ENCODE assay signal across 10 mouse cellular contexts in genomic region chr13:103102598-103102997, GRCm38 (mm10).
DNase-seq lines count a peak whose midpoint lies in the region; ATAC-seq and TF ChIP-seq lines count a peak whose summit lies in the region.
"Had no signal": no experiment of that assay in that cellular context is flagged by ENCODE, and none has a peak within 500 bp of the region (broad histone marks: within the 10 kb centered on the region; RNA-seq: fewer than 3 reads in every experiment).

No protein-coding gene starts in this region.

- no peak overlapping the region for H3K4me3 ChIP-seq in heart, embryonic 12.5 days
- H3K4me3 ChIP-seq in lung, postnatal 0 days (ENCODE audit: low read depth, low read length): no peak overlapping the region
- H3K4me3 ChIP-seq in heart, postnatal 0 days (ENCODE audit: low read depth, low read length): no peak overlapping the region
- H3K4me3 ChIP-seq: embryonic facial prominence, embryonic 12.5 days; liver, embryonic 15.5 days had no signal

- H3K9ac ChIP-seq in heart, embryonic 12.5 days: no peak overlapping the region
- H3K9ac ChIP-seq in lung, postnatal 0 days (replicated peaks; ENCODE audit: low read depth): no peak overlapping the region
- H3K9ac ChIP-seq in heart, postnatal 0 days (replicated peaks; ENCODE audit: low read depth, low read length): no peak overlapping the region
- H3K9ac ChIP-seq: embryonic facial prominence, embryonic 12.5 days; liver, embryonic 15.5 days had no signal

- no peak for TF ChIP-seq CTCF in lung, postnatal 0 days (IDR thresholded peaks at IDR 0.05)
- no peak for TF ChIP-seq CTCF in heart, postnatal 0 days (IDR thresholded peaks at IDR 0.05; ENCODE audit: low read depth)

- peak overlapping the region; percentile 53 for H3K27ac ChIP-seq in heart, embryonic 12.5 days (ENCODE audit: poor library complexity, severe bottlenecking)
- no peak overlapping the region for H3K27ac ChIP-seq in lung, postnatal 0 days (ENCODE audit: low read length)
- H3K27ac ChIP-seq in heart, postnatal 0 days (ENCODE audit: low read depth): peak overlapping the region; percentile 38; the same call in 1 of the 2 replicates
- H3K27ac ChIP-seq: embryonic facial prominence, embryonic 12.5 days; liver, embryonic 15.5 days had no signal

- DNase-seq in heart, adult 9 months (ENCODE audit: low spot score in 2 of 2): no peak
- DNase-seq in lung, postnatal 0 days (ENCODE audit: low spot score): peak; percentile 50
- no peak for DNase-seq in lung, postnatal 14 days
- DNase-seq in heart, postnatal 0 days (ENCODE audit: low spot score): peak; percentile 75
- peak; percentile 79 to 87 for DNase-seq in right cerebral cortex, postnatal 36 days (ENCODE audit: low spot score in 2 of 2)
- DNase-seq in embryo, embryonic 10.5 days (ENCODE audit: low spot score): no peak
- no peak for DNase-seq in T-cell, adult 2 months (ENCODE audit: low spot score)

- H3K4me1 ChIP-seq in heart, embryonic 12.5 days (replicated peaks): peaks cover 46% of the 10 kb centered on the region
- H3K4me1 ChIP-seq in lung, postnatal 0 days (ENCODE audit: insufficient read depth, low read depth, low read length): no peaks in the 10 kb centered on the region
- H3K4me1 ChIP-seq in heart, postnatal 0 days (ENCODE audit: control insufficient read depth, insufficient read depth): peaks cover 20% of the 10 kb centered on the region
- H3K4me1 ChIP-seq: liver, embryonic 15.5 days had no signal

- TF ChIP-seq EP300 in lung, postnatal 0 days (IDR thresholded peaks at IDR 0.05): no peak
- TF ChIP-seq EP300 in heart, postnatal 0 days (IDR thresholded peaks at IDR 0.05; ENCODE audit: low read depth): no peak

- ATAC-seq in heart, embryonic 12.5 days (ENCODE audit: insufficient number of reproducible peaks, low FRiP score): peak; percentile 60
- peak; percentile 75 for ATAC-seq in lung, postnatal 0 days
- ATAC-seq in heart, postnatal 0 days (ENCODE audit: insufficient read depth, low read depth): peak; percentile 68

- no peaks in the 10 kb centered on the region for H3K9me3 ChIP-seq in heart, embryonic 12.5 days (replicated peaks)
- no peaks in the 10 kb centered on the region for H3K9me3 ChIP-seq in lung, postnatal 0 days (ENCODE audit: low read length)
- no peaks in the 10 kb centered on the region for H3K9me3 ChIP-seq in heart, postnatal 0 days (replicated peaks; ENCODE audit: control insufficient read depth, low read length)
- H3K9me3 ChIP-seq: embryonic facial prominence, embryonic 12.5 days; liver, embryonic 15.5 days had no signal

- H3K36me3 ChIP-seq in heart, embryonic 12.5 days: no peaks in the 10 kb centered on the region
- no peaks in the 10 kb centered on the region for H3K36me3 ChIP-seq in lung, postnatal 0 days (ENCODE audit: insufficient read depth, low read length)
- H3K36me3 ChIP-seq in heart, postnatal 0 days (replicated peaks; ENCODE audit: control insufficient read depth, insufficient read depth, low read length): no peaks in the 10 kb centered on the region
- H3K36me3 ChIP-seq: embryonic facial prominence, embryonic 12.5 days; liver, embryonic 15.5 days had no signal

- WGBS in heart, embryonic 12.5 days: 50% methylated on average over 6 of the region's 6 CpGs
- 72% methylated on average over 6 of the region's 6 CpGs for WGBS in lung, postnatal 0 days
- WGBS in heart, postnatal 0 days: 38% methylated on average over 6 of the region's 6 CpGs

- no peak overlapping the region for H3K4me2 ChIP-seq in heart, embryonic 12.5 days
- H3K4me2 ChIP-seq in lung, postnatal 0 days (replicated peaks; ENCODE audit: low read depth, low read length): no peak overlapping the region
- no peak overlapping the region for H3K4me2 ChIP-seq in heart, postnatal 0 days (ENCODE audit: low read depth, low read length)
- H3K4me2 ChIP-seq: embryonic facial prominence, embryonic 12.5 days; liver, embryonic 15.5 days had no signal

- no peaks in the 10 kb centered on the region for H3K27me3 ChIP-seq in heart, embryonic 12.5 days (replicated peaks)
- no peaks in the 10 kb centered on the region for H3K27me3 ChIP-seq in lung, postnatal 0 days (replicated peaks; ENCODE audit: insufficient read depth, low read length)
- no peaks in the 10 kb centered on the region for H3K27me3 ChIP-seq in heart, postnatal 0 days (ENCODE audit: control insufficient read depth, insufficient read depth, low read length)

Comparison
In these comparisons a context has a peak if more than half of its experiments do, and no peak if none do; other contexts are left out.
1. DNase-seq: peak in lung, postnatal 0 days (single experiment), heart, postnatal 0 days (single experiment) and right cerebral cortex, postnatal 36 days (2 of 2); none in heart, adult 9 months (0 of 2), lung, postnatal 14 days (single experiment), embryo, embryonic 10.5 days (single experiment) and T-cell, adult 2 months (single experiment).
2. Peak in every context shown above with its lines, with median percentiles within 50 percentile points of each other: ATAC-seq.